Mouse (Mus musculus): ENCODE data around the gene Kcnd3.

Kcnd3 gene

DNA sequence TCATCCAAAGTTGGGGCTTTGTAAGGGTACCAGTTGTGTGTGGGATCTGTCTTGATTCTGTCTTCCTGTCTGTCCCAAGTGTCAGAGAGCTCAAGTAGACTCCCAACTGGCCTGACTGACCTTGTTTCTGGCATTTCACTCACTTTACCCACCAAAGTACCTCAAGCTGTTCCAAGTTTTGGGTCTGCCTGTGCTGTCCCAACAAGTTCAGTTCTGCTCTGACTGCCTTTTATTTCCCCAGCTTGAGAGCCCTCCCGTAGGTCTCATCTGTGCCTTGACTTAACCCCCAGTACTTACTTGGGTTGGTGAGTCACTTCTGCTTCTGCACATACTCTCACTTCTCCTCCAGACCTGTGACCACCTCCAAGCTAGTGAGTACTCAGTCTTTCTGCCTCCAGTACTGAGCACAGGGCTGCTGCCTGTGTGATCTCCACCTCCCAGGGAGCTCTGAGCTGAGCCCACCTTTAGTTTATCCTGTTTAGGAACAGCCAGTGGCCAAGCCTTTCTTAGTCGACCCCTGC is 269.6 kb downstream of the Kcnd3 start:
- in situ Hi-C loops (cut with MseI, MboI): loop anchor here in 1 of 2 experiments (5.0 kb wide), 1 partner anchor 44 kb away; no protein-coding TSS in a partner anchor

DNA sequence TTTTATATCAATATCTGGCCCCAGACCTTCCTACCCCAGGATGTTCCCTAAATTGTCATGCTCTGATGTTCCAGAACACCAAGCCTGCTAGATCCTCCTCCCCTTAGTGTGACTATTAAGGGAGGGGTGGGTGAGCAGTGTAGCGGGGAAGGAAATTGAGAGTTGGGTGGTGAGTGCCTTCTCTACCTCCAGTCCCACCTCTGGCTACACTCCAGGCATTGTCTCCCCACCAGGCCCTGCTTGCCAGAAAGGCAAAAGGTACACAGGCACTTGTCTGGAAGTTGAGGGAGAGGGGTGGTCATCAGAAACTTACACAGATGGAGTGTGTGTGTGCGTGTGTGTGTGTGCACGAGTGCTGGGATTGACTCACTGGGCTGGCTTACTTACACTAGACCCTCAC is 270.4 kb downstream of the Kcnd3 start:
- in situ Hi-C loops (cut with MseI, MboI): loop anchor here in 1 of 2 experiments (5.0 kb wide), 1 partner anchor 45 kb away; no protein-coding TSS in a partner anchor
